14 mouse cellular contexts compared by ENCODE assay signal in the genomic region with DNA sequence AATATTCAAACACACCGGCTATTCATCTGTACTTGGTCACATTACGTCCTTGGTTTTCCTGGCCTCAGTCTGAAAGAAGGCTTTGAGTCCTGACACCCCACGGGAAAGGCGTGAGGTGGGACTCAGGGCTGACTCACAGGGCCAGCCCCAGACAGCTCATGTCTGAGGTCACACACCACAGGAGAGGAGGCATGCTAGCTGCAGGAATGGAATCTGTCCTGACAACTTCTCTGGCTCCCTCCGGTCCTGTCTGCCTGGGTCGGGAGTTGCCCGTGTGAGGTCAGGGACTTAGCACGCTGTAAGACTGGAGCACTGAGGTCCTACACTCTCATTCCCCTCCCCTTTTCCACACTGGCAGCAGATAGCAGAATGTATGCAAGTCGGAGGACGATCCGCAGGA. TPM values are rescaled to one million over a fixed set of nuclear protein-coding genes. Genes with fewer than 3 reads are reported as not detected.
DNase-seq lines count a peak whose midpoint lies in the region; ATAC-seq and TF ChIP-seq lines count a peak whose summit lies in the region.
"Had no signal": no experiment of that assay in that cellular context is flagged by ENCODE, and none has a peak within 500 bp of the region (broad histone marks: within the 10 kb centered on the region; RNA-seq: fewer than 3 reads in every experiment).

No protein-coding gene starts in this region.

- H3K27me3 ChIP-seq in heart, postnatal 0 days (ENCODE audit: control insufficient read depth, insufficient read depth, low read length): no peaks in the 10 kb centered on the region
- H3K27me3 ChIP-seq in myocyte (ENCODE audit: control insufficient read depth, insufficient read depth, insufficient read length): no peaks in the 10 kb centered on the region
- H3K27me3 ChIP-seq: embryonic facial prominence, embryonic 12.5 days; lung, embryonic 15.5 days; midbrain, embryonic 13.5 days had no signal

- H3K4me2 ChIP-seq in heart, postnatal 0 days (ENCODE audit: low read depth, low read length): no peak overlapping the region
- peak overlapping the region; percentile 57 for H3K4me2 ChIP-seq in myocyte (ENCODE audit: low read depth)
- H3K4me2 ChIP-seq: embryonic facial prominence, embryonic 12.5 days; lung, embryonic 15.5 days; midbrain, embryonic 13.5 days had no signal

- peak; percentile 41; the same call in 1 of the 2 replicates for ATAC-seq in heart, postnatal 0 days (ENCODE audit: insufficient read depth, low read depth)
- ATAC-seq: forebrain, embryonic 16.5 days; hindbrain, postnatal 0 days; midbrain, embryonic 13.5 days had no signal

- H3K4me1 ChIP-seq in heart, postnatal 0 days (ENCODE audit: control insufficient read depth, insufficient read depth): peaks cover 6% of the 10 kb centered on the region

- H3ac ChIP-seq in myocyte (ENCODE audit: control insufficient read depth, insufficient read length): no peak overlapping the region

- H3K4me3 ChIP-seq in heart, postnatal 0 days (ENCODE audit: low read depth, low read length): no peak overlapping the region
- H3K4me3 ChIP-seq in myocyte: no peak overlapping the region
- H3K4me3 ChIP-seq: embryonic facial prominence, embryonic 12.5 days; lung, embryonic 15.5 days; midbrain, embryonic 13.5 days had no signal

- intact Hi-C loops in heart, postnatal 36 days (cut with DNase I): no loop called here

- H3K36me3 ChIP-seq in heart, postnatal 0 days (replicated peaks; ENCODE audit: control insufficient read depth, insufficient read depth, low read length): no peaks in the 10 kb centered on the region
- H3K36me3 ChIP-seq in myocyte (ENCODE audit: control insufficient read depth, insufficient read depth): no peaks in the 10 kb centered on the region
- H3K36me3 ChIP-seq: embryonic facial prominence, embryonic 12.5 days; lung, embryonic 15.5 days had no signal

- no peak overlapping the region for H3K27ac ChIP-seq in heart, postnatal 0 days (ENCODE audit: low read depth)
- H3K27ac ChIP-seq: embryonic facial prominence, embryonic 12.5 days; hindbrain, postnatal 0 days; lung, embryonic 15.5 days; midbrain, embryonic 13.5 days had no signal

- no peak for TF ChIP-seq POLR2A in myocyte (IDR thresholded peaks at IDR 0.05; ENCODE audit: insufficient read length, low read depth)

- no peak for TF ChIP-seq EP300 in heart, postnatal 0 days (IDR thresholded peaks at IDR 0.05; ENCODE audit: low read depth)

- H3K9ac ChIP-seq in heart, postnatal 0 days (replicated peaks; ENCODE audit: low read depth, low read length): no peak overlapping the region
- H3K9ac ChIP-seq: embryonic facial prominence, embryonic 12.5 days; lung, embryonic 15.5 days; midbrain, embryonic 13.5 days had no signal

- no peaks in the 10 kb centered on the region for H3K9me3 ChIP-seq in heart, postnatal 0 days (replicated peaks; ENCODE audit: control insufficient read depth, low read length)
- H3K9me3 ChIP-seq: embryonic facial prominence, embryonic 12.5 days; lung, embryonic 15.5 days; midbrain, embryonic 13.5 days had no signal

- TF ChIP-seq CTCF in heart, postnatal 0 days (IDR thresholded peaks at IDR 0.05; ENCODE audit: low read depth): no peak

- WGBS in heart, postnatal 0 days: 27% methylated on average over 11 of the region's 11 CpGs

- no peaks in the 10 kb centered on the region for H3K79me2 ChIP-seq in myocyte (ENCODE audit: control insufficient read depth, insufficient read depth)

- no peak for DNase-seq in heart, postnatal 0 days (ENCODE audit: low spot score)
- no peak for DNase-seq in heart, postnatal 36 days
- peak; percentile 74 for DNase-seq in NIH3T3 (ENCODE audit: low read depth)
- peak; percentile 63 for DNase-seq in kidney, adult 18-20 months
- no peak for DNase-seq in ovary, postnatal 36 days (ENCODE audit: low spot score)
- no peak for DNase-seq in cerebellum, adult 9-11 months
- no peak for DNase-seq in gastrocnemius, adult 8-10 months (ENCODE audit: low spot score in 2 of 2)
- DNase-seq: cerebellum, postnatal 10 days had no signal

TF ChIP-seq in myocyte, 11 proteins besides CTCF, POLR2A, EP300 and RAD21:
- TF ChIP-seq POLR2AphosphoS2 (IDR thresholded peaks at IDR 0.05; ENCODE audit: insufficient read length, low read depth): no peak
- TF ChIP-seq TCF12 (IDR thresholded peaks at IDR 0.05; ENCODE audit: insufficient read depth, poor library complexity, severe bottlenecking): no peak
- TF ChIP-seq REST (IDR thresholded peaks at IDR 0.05; ENCODE audit: insufficient read depth, insufficient read length): no peak
- TF ChIP-seq MYOD1 (IDR thresholded peaks at IDR 0.05; ENCODE audit: control insufficient read depth in 1 of 3, insufficient read length in 2 of 3, low read depth in 2 of 3): no peak
- no peak for TF ChIP-seq CEBPB (IDR thresholded peaks at IDR 0.05; ENCODE audit: insufficient read depth, poor library complexity, severe bottlenecking)
- no peak for TF ChIP-seq USF1 (IDR thresholded peaks at IDR 0.05; ENCODE audit: low read depth)
- no peak for TF ChIP-seq MYOG (IDR thresholded peaks at IDR 0.05; ENCODE audit: control insufficient read depth in 1 of 3, insufficient read depth in 1 of 3, insufficient read length in 2 of 3, low read depth in 2 of 3)
- no peak for TF ChIP-seq TCF3 (IDR thresholded peaks at IDR 0.05; ENCODE audit: insufficient read length, low read depth)
- TF ChIP-seq E2F4 (IDR thresholded peaks at IDR 0.05; ENCODE audit: insufficient read depth): no peak
- no peak for TF ChIP-seq MAX (IDR thresholded peaks at IDR 0.05; ENCODE audit: low read depth)
- TF ChIP-seq SRF (IDR thresholded peaks at IDR 0.05; ENCODE audit: control insufficient read depth, insufficient read length, low read depth): no peak

RNA-seq across cellular contexts. Expression of a gene that starts 5.5 kb away (rescaled TPM):
- 66.3 and 80.1 TPM in 2 replicates for total RNA-seq in heart, postnatal 0 days (2014; rRNA removed; ENCODE audit: low replicate concordance)
- 16.5 and 20.0 TPM in 2 replicates for polyA plus RNA-seq in heart, postnatal 0 days (2015; fragmentation: Nextera tagmentation; extraction: Ambion mirVana)
- total RNA-seq in heart, postnatal 36 days (2021): 10 to 100 TPM; 49.9 to 54.6 TPM
- polyA plus RNA-seq in myocyte (2012; fragmentation: generic; extraction: Trizol): 42.1 TPM
- 10 to 100 TPM; 45.6 to 57.4 (median 48.2) TPM for total RNA-seq in gastrocnemius, adult 8-10 months (2022)

RNA-seq across cellular contexts. Expression of a gene that starts 31.0 kb away (rescaled TPM):
- total RNA-seq in heart, postnatal 0 days (2014; rRNA removed; ENCODE audit: low replicate concordance): 153 and 223 TPM in 2 replicates
- 360 and 361 TPM in 2 replicates for polyA plus RNA-seq in heart, postnatal 0 days (2015; fragmentation: Nextera tagmentation; extraction: Ambion mirVana)
- total RNA-seq in heart, postnatal 36 days (2021): 100 to 1,000 TPM; 130 to 152 TPM
- polyA plus RNA-seq in myocyte (2012; fragmentation: generic; extraction: Trizol): 57.6 TPM
- total RNA-seq in gastrocnemius, adult 8-10 months (2022): 100 to 1,000 TPM; 151 to 194 (median 168) TPM

Comparison
In these comparisons a context has a peak if more than half of its experiments do, and no peak if none do; other contexts are left out.
1. DNase-seq: peak in NIH3T3 (single experiment) and kidney, adult 18-20 months (single experiment); none in heart, postnatal 0 days (single experiment), heart, postnatal 36 days (0 of 2), ovary, postnatal 36 days (single experiment), cerebellum, adult 9-11 months (single experiment) and gastrocnemius, adult 8-10 months (0 of 2).